Mouse (Mus musculus) thymus, adult 2 months (tissue): Measurements from ENCODE around the gene Gm37240.

ENCODE experiments used
- CTCF ChIP-seq: fragments of 200-500 bp; IDR thresholded peaks from 2 replicates; pipeline ENCODE4 v1.5.1; 2012; ENCODE audit warnings: mild to moderate bottlenecking, control low read depth, low read length, moderate library complexity, borderline replicate concordance; ENCODE audit not compliant: control insufficient read depth, poor library complexity, insufficient read depth; ENCODE audit errors: extremely low read depth
- POLR2A ChIP-seq: fragments of 200-500 bp; IDR thresholded peaks from 2 replicates; pipeline ENCODE4 v1.6.1; 2012; ENCODE audit warnings: mild to moderate bottlenecking, low read length, control low read depth, moderate library complexity; ENCODE audit not compliant: control insufficient read depth, poor library complexity, insufficient read depth; ENCODE audit errors: extremely low read depth

DNA sequence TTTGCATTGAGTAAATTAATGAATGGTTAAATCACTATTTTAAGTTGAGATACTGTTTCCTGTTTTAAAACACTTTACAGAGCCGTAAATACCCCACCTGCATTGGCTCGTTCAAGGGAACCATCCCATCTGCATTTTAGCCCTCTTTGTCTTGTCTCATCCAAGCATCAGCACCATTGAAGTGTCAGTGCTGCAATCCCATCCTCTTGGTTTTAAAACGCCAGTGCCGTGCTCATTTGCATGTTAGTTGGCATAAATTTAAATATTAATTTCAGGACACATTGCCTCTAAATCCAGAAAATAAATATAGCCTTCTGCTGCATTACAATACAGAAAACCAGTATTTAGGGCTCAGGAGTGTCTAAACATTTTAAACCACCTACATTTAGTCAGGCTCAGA is 391.2 kb downstream of the Gm37240 start:
- TF ChIP-seq CTCF (no peak), POLR2A (no peak)
